Comparison of ENCODE assay signal across 9 mouse cellular contexts in the genomic region with DNA sequence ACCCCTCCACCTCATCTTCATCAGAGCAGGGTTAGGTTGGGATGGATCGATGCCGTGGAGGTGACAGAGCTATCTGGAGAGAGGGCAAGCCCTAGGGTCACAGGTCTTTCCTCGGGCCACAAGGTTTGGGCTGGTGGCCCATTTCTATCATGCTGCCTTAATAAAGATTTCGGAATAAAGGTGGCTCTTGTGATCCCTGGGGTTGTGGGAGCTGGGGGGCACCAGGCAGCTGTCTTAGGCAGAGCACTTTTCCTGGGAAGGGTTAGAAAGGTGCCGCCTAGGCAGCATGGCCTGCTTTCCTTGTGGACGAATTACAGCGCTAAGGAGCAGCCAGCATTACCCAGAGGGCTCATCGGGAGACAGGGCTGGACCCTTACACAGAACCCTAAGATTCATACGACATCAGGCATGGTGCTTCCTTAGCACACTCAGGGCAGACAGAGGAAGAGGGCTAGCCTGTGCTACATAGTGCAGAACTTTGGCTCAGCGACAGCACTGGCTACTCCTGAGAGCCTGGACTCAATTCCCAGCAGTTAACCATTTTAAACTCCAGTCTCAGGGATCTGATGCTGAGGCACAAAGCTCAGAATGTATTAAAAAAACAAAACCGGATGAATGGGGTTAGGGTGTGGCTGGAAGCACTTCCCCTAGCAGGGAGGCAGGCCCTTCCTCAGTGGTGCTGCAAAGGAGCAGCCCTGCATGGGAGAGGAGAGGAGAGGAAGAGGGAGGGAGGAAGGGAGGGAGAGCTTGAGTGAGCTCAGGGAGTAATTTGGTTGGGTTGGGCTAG. TPM values are rescaled to one million over a fixed set of nuclear protein-coding genes. Genes with fewer than 3 reads are reported as not detected.
DNase-seq lines count a peak whose midpoint lies in the region; ATAC-seq lines count a peak whose summit lies in the region.
"Had no signal": no experiment of that assay in that cellular context is flagged by ENCODE, and none has a peak within 500 bp of the region (broad histone marks: within the 10 kb centered on the region; RNA-seq: fewer than 3 reads in every experiment).

No protein-coding gene starts in this region.

- no peak for ATAC-seq in forebrain, embryonic 13.5 days
- no peak for ATAC-seq in intestine, embryonic 15.5 days
- ATAC-seq in megakaryocyte, adult 5-6 weeks (ENCODE audit: poor library complexity, severe bottlenecking): peak; percentile 28
- ATAC-seq in erythroid progenitor cell, adult 5-6 weeks (replicated peaks; ENCODE audit: low FRiP score, poor library complexity, severe bottlenecking): no peak
- ATAC-seq: Patski had no signal

- H3K27me3 ChIP-seq in forebrain, embryonic 13.5 days: no peaks in the 10 kb centered on the region
- no peaks in the 10 kb centered on the region for H3K27me3 ChIP-seq in forebrain, embryonic 10.5 days (ENCODE audit: poor library complexity, severe bottlenecking)
- no peaks in the 10 kb centered on the region for H3K27me3 ChIP-seq in intestine, embryonic 15.5 days (replicated peaks)
- H3K27me3 ChIP-seq: Patski had no signal

- H3K36me3 ChIP-seq in forebrain, embryonic 13.5 days (ENCODE audit: poor library complexity, severe bottlenecking): peaks cover 62% of the 10 kb centered on the region
- peaks cover 83% of the 10 kb centered on the region for H3K36me3 ChIP-seq in forebrain, embryonic 10.5 days (replicated peaks)
- peaks cover 36% of the 10 kb centered on the region for H3K36me3 ChIP-seq in intestine, embryonic 15.5 days

- 0 out of 2 replicates have a peak overlapping the region, but pooled peaks have one; percentile 10 for H3K27ac ChIP-seq in forebrain, embryonic 13.5 days
- no peak overlapping the region for H3K27ac ChIP-seq in forebrain, embryonic 10.5 days
- H3K27ac ChIP-seq in intestine, embryonic 15.5 days: peak overlapping the region; percentile 56

- no peak overlapping the region for H3K4me2 ChIP-seq in forebrain, embryonic 13.5 days
- H3K4me2 ChIP-seq in intestine, embryonic 15.5 days (replicated peaks): no peak overlapping the region

- no peak overlapping the region for H3K9ac ChIP-seq in forebrain, embryonic 13.5 days
- no peak overlapping the region for H3K9ac ChIP-seq in intestine, embryonic 15.5 days

- WGBS in forebrain, embryonic 13.5 days: 82% methylated on average over 11 of the region's 11 CpGs
- 85% methylated on average over 11 of the region's 11 CpGs for WGBS in forebrain, embryonic 10.5 days
- WGBS in intestine, embryonic 15.5 days: 74% methylated on average over 11 of the region's 11 CpGs

- no peak overlapping the region for H3K4me3 ChIP-seq in forebrain, embryonic 13.5 days
- H3K4me3 ChIP-seq in forebrain, embryonic 10.5 days: no peak overlapping the region
- no peak overlapping the region for H3K4me3 ChIP-seq in intestine, embryonic 15.5 days (replicated peaks)

- no peaks in the 10 kb centered on the region for H3K9me3 ChIP-seq in forebrain, embryonic 13.5 days (replicated peaks)
- no peaks in the 10 kb centered on the region for H3K9me3 ChIP-seq in forebrain, embryonic 10.5 days
- no peaks in the 10 kb centered on the region for H3K9me3 ChIP-seq in intestine, embryonic 15.5 days

- peaks cover 33% of the 10 kb centered on the region for H3K4me1 ChIP-seq in forebrain, embryonic 13.5 days
- H3K4me1 ChIP-seq in forebrain, embryonic 10.5 days: peaks cover 40% of the 10 kb centered on the region
- H3K4me1 ChIP-seq in intestine, embryonic 15.5 days (replicated peaks): peaks cover 27% of the 10 kb centered on the region

- DNase-seq in forebrain, embryonic 10.5 days (ENCODE audit: extremely low spot score, low spot score): no peak
- DNase-seq in T-cell, adult 2 months (ENCODE audit: low spot score): peak; percentile 39
- DNase-seq in gastrocnemius, postnatal 4 days (ENCODE audit: low spot score in 2 of 2): no peak
- no peak for DNase-seq in right cerebral cortex, adult 2 months (ENCODE audit: low spot score in 2 of 2)

RNA-seq across cellular contexts. Expression of a gene that starts 11.6 kb away (rescaled TPM):
- polyA plus RNA-seq in forebrain, embryonic 13.5 days (2015; fragmentation: Nextera tagmentation; extraction: Ambion mirVana): 29.7 and 33.2 TPM in 2 replicates
- polyA plus RNA-seq in forebrain, embryonic 10.5 days (2016; fragmentation: Nextera tagmentation; extraction: Ambion mirVana): 43.2 and 45.4 TPM in 2 replicates
- polyA plus RNA-seq in intestine, embryonic 15.5 days (2015; fragmentation: Nextera tagmentation; extraction: Ambion mirVana): 20.1 and 22.4 TPM in 2 replicates
- total RNA-seq in megakaryocyte, adult 5-6 weeks (2015): 4.8 and 5.6 TPM in 2 replicates
- total RNA-seq in megakaryocyte, adult 5-6 weeks (2017): 6.4 and 7.3 TPM in 2 replicates
- 10 to 100 TPM; 15.3 to 15.7 TPM for total RNA-seq in gastrocnemius, postnatal 4 days (2021)
- 5.9 and 8.3 TPM in 2 replicates for total RNA-seq in erythroid progenitor cell, adult 5-6 weeks (2015; ENCODE audit: low replicate concordance)
- 8.4 and 10.4 TPM in 2 replicates for total RNA-seq in erythroid progenitor cell, adult 5-6 weeks (2017; ENCODE audit: low replicate concordance)

RNA-seq across cellular contexts. Expression of a gene that starts 11.7 kb away (rescaled TPM):
- 42.6 and 45.2 TPM in 2 replicates for polyA plus RNA-seq in forebrain, embryonic 13.5 days (2015; fragmentation: Nextera tagmentation; extraction: Ambion mirVana)
- polyA plus RNA-seq in forebrain, embryonic 10.5 days (2016; fragmentation: Nextera tagmentation; extraction: Ambion mirVana): 43.4 and 47.5 TPM in 2 replicates
- 39.8 and 41.2 TPM in 2 replicates for polyA plus RNA-seq in intestine, embryonic 15.5 days (2015; fragmentation: Nextera tagmentation; extraction: Ambion mirVana)
- 17.2 and 18.2 TPM in 2 replicates for total RNA-seq in megakaryocyte, adult 5-6 weeks (2015)
- total RNA-seq in megakaryocyte, adult 5-6 weeks (2017): 32.2 and 33.8 TPM in 2 replicates
- total RNA-seq in gastrocnemius, postnatal 4 days (2021): 10 to 100 TPM; 21.7 to 26.1 TPM
- 28.1 and 37.8 TPM in 2 replicates for total RNA-seq in erythroid progenitor cell, adult 5-6 weeks (2015; ENCODE audit: low replicate concordance)
- total RNA-seq in erythroid progenitor cell, adult 5-6 weeks (2017; ENCODE audit: low replicate concordance): 36.5 and 63.2 TPM in 2 replicates

RNA-seq across cellular contexts. Expression of a gene that starts 11.7 kb away (rescaled TPM):
- 1.7 and 3.0 TPM in 2 replicates for polyA plus RNA-seq in forebrain, embryonic 13.5 days (2015; fragmentation: Nextera tagmentation; extraction: Ambion mirVana)
- 1.5 and 1.9 TPM in 2 replicates for polyA plus RNA-seq in forebrain, embryonic 10.5 days (2016; fragmentation: Nextera tagmentation; extraction: Ambion mirVana)
- polyA plus RNA-seq in intestine, embryonic 15.5 days (2015; fragmentation: Nextera tagmentation; extraction: Ambion mirVana): 0.54 and 0.88 TPM in 2 replicates
- 0.49 and 2.4 TPM in 2 replicates for total RNA-seq in megakaryocyte, adult 5-6 weeks (2015)
- total RNA-seq in megakaryocyte, adult 5-6 weeks (2017): 1.7 and 2.3 TPM in 2 replicates
- total RNA-seq in gastrocnemius, postnatal 4 days (2021): 1 to 10 TPM; 2.6 to 4.0 TPM
- 11.5 and 13.8 TPM in 2 replicates for total RNA-seq in erythroid progenitor cell, adult 5-6 weeks (2015; ENCODE audit: low replicate concordance)
- 9.5 and 18.9 TPM in 2 replicates for total RNA-seq in erythroid progenitor cell, adult 5-6 weeks (2017; ENCODE audit: low replicate concordance)

RNA-seq across cellular contexts. Expression of a gene that starts 30.8 kb away (rescaled TPM):
- polyA plus RNA-seq in forebrain, embryonic 13.5 days (2015; fragmentation: Nextera tagmentation; extraction: Ambion mirVana): 10.2 and 11.2 TPM in 2 replicates
- 5.0 and 6.0 TPM in 2 replicates for polyA plus RNA-seq in forebrain, embryonic 10.5 days (2016; fragmentation: Nextera tagmentation; extraction: Ambion mirVana)
- 5.9 and 6.3 TPM in 2 replicates for polyA plus RNA-seq in intestine, embryonic 15.5 days (2015; fragmentation: Nextera tagmentation; extraction: Ambion mirVana)
- total RNA-seq in megakaryocyte, adult 5-6 weeks (2015): 3.9 and 5.1 TPM in 2 replicates
- total RNA-seq in megakaryocyte, adult 5-6 weeks (2017): 4.2 and 5.3 TPM in 2 replicates
- 1 to 10 TPM; 8.1 to 9.5 TPM for total RNA-seq in gastrocnemius, postnatal 4 days (2021)
- 26.8 and 35.7 TPM in 2 replicates for total RNA-seq in erythroid progenitor cell, adult 5-6 weeks (2015; ENCODE audit: low replicate concordance)
- 29.2 and 46.3 TPM in 2 replicates for total RNA-seq in erythroid progenitor cell, adult 5-6 weeks (2017; ENCODE audit: low replicate concordance)
